Mouse (Mus musculus) G1E (cell line): Measurements from ENCODE around the gene Pkp4.

ENCODE experiments used
- CTCF ChIP-seq: IDR thresholded peaks from 2 replicates; pipeline ENCODE4 v1.5.1; 2012; ENCODE audit warnings: low read depth, low read length, inconsistent platforms, mixed read lengths
- GATA2 ChIP-seq: IDR thresholded peaks from 2 replicates; pipeline ENCODE4 v1.6.1; 2012; ENCODE audit warnings: low read depth, low read length, inconsistent platforms, borderline replicate concordance
- TAL1 ChIP-seq: conservative IDR thresholded peaks from 2 replicates; pipeline ENCODE4 v1.6.1; 2012; ENCODE audit warnings: low read depth, low read length, inconsistent platforms, mixed read lengths

DNA sequence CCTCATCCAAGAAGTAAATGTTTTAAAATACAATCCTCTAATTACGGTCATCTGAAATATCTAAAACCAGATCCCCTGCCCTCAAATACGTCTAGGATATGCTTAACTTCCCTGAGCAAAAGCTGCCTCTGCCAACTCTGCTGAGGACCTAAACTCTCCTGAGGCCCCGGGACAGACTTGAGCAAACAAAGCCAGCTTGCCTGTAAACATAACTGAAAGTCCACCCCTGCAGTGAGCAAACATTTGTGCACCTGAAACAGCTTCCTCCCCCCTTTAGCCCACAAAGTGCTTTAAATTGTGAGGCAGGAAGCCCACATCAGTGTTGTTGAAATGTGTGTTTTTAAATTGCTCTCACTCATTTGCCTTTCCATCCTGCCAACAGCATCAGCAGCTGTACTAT is 193.2 kb downstream of the Pkp4 start:
- TF ChIP-seq CTCF, result no peak
- no peak for TF ChIP-seq TAL1
- no peak for TF ChIP-seq GATA2
